Mouse (Mus musculus) right cerebral cortex, postnatal 4 days (tissue): ENCODE data around the gene Supt5.

ENCODE experiments used
- DNase-seq: peaks from one replicate; pipeline ENCODE4 v3.0.0-alpha.2; 2022

Supt5 gene

GRCm38 (mm10) chr7:28290638-28291590, 47.6 kb downstream of the Supt5 start, which contains the start of gene Selenov:
Gene Selenov (minus strand): TSS chr7:28291186.
- peak; percentile 55 for DNase-seq

- peak; percentile 40 for DNase-seq
Measured at GRCm38 (mm10) chr7:28290165-28290564, 48.4 kb downstream of the Supt5 start.

GRCm38 (mm10) chr7:28280630-28281029, 57.9 kb downstream of the Supt5 start:
- DNase-seq = no peak

GRCm38 (mm10) chr7:28278279-28278652, 60.3 kb downstream of the Supt5 start:
- no peak for DNase-seq

GRCm38 (mm10) chr7:28277615-28278278, 60.8 kb downstream of the Supt5 start, which contains the start of gene Eid2b:
Gene Eid2b (plus strand): TSS chr7:28277739.
- peak; percentile 98 for DNase-seq

- no peak for DNase-seq
Measured at GRCm38 (mm10) chr7:28277237-28277614, 61.3 kb downstream of the Supt5 start.

GRCm38 (mm10) chr7:28271761-28272160, 66.8 kb downstream of the Supt5 start:
- DNase-seq = no peak

GRCm38 (mm10) chr7:28269355-28269754, 69.2 kb downstream of the Supt5 start:
- DNase-seq = no peak

- DNase-seq = no peak
Measured at GRCm38 (mm10) chr7:28268576-28268975, 70.0 kb downstream of the Supt5 start.

GRCm38 (mm10) chr7:28268042-28268531, 70.5 kb downstream of the Supt5 start:
- peak; percentile 49 for DNase-seq

GRCm38 (mm10) chr7:28267129-28268041, 71.2 kb downstream of the Supt5 start, which contains the start of gene Eid2:
Gene Eid2 (plus strand): TSS chr7:28267881.
- DNase-seq = peak; percentile 91

- DNase-seq = no peak
Measured at GRCm38 (mm10) chr7:28265391-28265790, 73.2 kb downstream of the Supt5 start.
